Mouse (Mus musculus): Measurements from ENCODE around the gene Scn8a.

The Scn8a gene

DNA sequence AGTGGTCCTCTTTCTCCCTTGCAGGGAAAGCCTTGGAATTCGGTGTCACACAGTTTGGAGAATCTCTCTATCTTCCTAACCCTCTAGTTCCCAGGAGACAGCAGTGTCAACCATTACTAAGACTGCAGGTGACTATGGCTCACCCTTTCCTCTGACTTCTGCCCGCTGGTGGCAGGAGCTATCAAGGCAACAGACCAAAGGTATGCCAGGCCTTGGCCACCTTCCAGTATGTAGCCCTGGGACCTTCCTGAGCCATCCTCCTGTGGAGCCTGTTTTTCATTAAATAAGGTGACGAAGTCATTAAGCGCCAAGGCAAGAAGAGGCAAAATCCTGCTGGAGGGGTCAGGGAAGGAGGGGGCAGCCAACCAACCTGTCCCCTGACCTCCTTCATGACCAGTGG is 205.5 kb downstream of the Scn8a start:
- no peak for DNase-seq

DNA sequence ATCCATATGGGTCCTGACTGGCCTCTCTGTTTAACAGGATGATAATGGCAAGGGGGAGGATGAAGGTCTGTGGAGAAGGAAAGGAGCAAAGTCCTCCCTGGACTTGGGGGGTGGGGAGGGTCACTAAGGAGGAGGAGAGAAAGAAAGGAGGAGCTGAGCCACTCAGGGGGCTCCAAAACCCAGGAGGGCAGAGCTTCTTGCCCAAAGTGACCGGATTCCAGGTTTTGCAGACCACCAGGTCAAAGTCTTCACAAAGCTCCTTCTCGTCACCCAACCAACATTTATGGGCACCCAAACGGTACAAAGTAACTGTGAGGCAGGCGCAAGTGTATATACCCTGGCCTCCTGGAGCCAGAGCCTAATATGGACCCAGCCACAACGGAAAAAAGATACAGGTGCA is 206.0 kb downstream of the Scn8a start:
- DNase-seq: no peak

DNA sequence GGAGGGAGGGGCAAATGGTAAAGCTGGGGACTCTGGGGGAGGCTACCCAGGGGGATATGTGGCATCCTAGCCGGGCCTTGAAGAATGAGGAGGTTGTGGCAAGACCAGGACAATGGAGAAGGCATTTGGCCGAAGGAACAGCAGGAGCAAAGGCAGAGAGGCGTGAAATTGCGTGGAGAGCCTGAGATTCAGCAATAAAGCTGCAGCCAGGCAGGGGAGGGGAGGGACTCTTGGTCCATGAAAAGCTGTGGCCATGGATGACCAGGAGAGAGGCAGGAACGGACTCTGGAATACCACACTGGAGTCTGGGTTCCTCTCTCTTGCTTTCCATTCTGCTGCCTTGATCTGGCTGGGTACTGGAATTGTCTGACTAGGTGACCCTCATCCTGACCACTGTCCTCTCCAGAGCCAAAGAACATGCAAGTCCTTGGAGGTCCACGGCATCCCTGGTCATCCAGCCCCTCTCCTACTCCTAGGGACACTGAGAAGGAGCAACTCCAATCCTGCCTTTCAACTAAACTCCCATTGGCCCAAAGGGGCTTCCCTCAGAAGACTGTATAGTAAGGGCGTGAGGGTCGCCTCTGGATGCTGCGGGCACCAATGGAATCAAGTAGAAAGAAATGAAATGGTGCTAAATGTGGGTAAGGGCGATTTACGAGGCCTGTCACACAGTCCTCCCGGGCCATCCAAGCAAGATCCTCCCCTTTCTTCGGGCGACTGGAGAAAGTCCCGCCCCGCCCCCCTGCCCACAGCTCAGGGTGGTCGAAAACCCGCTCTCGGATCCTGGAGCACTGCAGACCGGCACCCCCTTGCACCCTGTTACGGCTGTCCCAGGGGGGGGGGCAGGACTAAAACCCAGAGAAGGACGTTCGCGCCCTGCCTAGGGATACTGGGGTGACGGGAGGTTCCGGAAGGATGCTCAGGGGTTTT is 206.7 kb downstream of the Scn8a start:
- DNase-seq: peak in 1 of 2 experiments; percentile 13

DNA sequence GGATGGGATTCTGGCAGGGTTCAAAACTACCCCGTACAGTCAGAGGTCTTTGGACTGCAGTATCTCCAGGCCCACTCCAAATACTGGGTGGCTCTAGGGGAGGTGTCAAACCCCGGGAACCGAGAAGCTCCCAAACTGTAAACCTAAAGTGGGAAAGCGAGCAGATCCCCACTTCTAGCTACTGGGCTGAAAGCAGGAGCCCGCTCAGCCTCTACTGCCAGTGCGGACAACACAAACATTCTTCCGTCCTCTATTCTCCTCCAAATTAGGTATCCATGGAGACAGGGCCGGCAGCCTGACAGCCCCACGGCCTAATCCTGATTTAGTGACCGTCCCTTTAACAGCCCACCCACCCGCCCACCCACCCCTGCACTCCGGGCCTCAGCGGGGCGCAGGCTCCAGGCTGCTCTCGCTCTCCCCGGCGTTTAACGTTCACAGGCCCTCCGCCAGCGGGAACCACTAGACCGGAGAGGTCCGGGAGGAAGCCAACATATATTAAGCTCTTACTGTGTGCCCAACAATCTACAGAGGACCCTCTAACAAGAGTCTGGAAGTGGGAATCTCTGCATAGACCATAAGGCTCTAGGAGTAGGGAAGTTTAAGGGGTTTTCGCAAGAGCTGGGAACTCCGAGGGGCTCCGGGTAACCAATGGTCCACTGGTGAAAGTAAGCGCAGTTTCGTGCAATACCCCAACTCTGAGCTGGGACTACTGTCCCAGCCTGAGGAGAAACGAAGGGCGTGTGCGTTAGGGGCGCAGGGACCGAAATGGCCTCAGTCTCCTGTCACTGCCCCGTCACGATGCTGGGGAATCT is 207.5 kb downstream of the Scn8a start:
- peak in 1 of 2 experiments; percentile 16 for DNase-seq

DNA sequence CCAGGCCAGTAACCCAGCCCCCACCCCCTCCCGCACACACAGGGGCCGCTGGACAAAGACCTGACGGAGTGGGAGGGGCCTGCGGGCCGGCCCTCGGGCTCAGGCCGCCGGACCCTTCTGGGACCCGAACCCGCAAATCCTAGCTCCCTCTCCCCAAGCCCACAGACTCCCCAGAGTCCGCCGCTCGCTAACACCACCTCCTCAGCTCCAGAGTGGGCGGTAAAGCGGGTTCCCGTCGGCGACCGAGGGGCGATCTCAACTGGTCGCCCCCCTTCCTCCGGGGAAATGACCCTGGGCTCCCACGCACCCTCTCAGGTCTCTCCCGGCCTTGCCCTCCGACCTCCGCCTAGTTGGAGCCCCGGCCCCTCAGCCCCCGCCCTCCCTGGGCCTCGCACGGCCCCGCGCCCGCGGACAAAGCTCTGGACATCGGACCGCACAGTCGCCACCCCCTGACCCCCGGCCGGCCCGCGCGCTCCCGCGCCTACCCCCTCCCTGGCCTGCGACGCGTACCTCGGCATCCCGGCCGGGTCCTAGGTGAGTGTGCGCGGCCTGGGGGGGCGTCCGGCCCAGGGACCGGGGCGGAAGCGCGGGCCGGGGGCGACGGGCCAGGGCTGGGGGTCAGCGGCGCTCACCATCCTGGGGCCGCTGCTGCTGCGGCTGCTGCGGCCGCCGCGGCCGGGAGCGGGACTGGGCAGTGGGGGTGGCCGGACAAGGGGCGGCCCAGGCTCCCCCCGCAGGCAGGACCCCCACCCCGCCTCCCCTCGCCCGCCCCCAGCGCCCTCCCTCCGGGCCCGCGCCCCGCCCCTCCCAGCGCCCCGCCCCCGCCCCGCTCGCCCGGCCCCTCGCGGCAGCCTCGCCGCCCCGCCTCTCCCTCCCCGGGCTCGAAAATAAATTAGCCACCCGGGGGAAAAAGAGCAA is 208.4 kb downstream of the Scn8a start, which contains the start of gene Fignl2:
Fignl2 (minus strand) TSS at position 755 of the 918 bp plus-strand sequence.
- DNase-seq: peak in 1 of 2 experiments; percentile 15

DNA sequence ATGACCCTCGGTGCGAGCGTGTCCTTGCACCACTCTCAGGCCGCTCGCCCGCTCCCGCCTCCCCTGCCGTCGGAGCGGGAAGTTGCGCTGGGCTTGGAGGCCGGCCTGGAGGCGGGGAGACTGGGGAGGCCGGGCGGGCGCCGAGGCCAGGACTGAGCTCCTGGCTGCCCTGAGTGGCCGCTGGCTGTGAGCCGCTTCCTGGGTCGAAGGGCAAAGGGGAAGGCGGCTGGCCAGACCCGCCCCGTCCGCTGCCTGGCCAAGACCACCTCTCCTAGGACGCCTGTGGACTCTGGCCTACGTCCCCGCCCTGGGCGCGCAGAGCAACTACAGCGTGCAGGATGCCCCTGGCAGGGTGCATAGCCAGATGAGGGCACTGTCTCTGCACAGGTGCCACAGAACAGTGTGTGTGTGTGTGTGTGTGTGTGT is 209.1 kb downstream of the Scn8a start:
- peak; percentile 46 to 54 for DNase-seq

DNA sequence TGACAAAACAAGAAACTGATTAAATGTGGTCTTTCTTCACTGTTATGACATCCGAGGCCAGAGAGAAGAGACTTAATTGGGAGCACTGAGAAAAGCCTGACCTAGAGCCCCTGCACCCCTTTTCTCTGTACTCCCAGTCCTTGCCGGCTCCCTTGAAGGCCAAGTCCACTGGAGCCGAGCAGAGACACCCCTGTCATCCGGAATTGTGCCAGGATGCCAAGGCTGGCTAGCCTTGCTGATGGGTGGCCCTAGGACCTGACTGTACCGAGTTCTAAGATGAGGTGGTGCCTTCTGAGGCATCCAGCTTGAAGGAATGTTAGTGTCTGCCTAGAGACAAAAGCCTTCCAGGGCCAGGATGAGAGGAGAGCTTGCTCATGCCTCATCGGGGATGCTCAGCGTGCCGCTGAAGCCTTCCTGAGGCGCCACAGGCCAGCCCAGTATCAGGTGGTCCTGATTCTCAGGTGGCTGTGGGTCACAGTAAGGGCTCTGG is 210.4 kb downstream of the Scn8a start:
- DNase-seq: no peak

DNA sequence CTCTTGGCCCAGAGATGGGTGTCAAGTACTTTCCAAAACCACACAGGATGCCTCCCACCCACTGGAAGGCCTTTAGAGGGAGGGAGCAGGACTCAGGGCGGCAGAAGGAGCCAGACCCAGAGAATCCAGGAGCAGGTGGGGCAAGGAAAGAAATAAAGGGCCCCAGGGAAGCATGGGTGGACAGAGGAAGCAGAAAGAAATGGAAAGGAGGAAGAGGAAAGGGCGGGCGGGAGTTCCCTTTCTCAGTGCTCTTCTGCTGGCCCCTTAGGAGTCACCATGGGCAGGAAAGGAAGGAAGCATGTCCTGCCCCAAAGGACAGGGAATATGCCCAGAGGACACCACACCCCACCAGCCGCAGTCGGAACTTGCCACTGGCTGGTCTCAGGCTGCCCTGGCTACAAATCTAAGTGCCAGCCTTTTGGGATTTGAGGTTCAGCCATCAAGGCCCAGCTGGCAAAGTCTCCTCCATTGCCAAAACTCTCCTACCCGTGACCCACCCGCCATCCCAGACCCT is 211.4 kb downstream of the Scn8a start:
- DNase-seq: no peak

DNA sequence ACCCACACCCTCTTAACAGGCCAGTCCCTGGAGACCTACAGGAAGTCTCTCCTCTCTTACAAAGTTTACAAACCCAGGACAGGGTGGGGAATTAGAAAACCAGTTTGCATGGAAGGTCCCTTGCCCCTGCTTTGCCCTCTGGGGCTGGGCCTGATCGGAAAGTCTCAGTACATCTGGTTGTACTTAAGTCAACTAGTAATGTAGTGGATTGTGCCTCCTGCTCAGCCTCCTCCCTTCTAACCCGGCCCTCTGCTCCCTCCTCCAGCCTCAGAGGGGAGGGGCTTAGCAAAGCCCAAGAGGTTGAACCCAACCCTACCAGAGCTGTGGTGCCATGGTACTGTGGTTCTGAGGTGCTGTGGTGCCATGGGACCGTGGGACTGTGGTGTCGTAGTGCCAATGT is 212.6 kb downstream of the Scn8a start:
- no peak for DNase-seq

DNA sequence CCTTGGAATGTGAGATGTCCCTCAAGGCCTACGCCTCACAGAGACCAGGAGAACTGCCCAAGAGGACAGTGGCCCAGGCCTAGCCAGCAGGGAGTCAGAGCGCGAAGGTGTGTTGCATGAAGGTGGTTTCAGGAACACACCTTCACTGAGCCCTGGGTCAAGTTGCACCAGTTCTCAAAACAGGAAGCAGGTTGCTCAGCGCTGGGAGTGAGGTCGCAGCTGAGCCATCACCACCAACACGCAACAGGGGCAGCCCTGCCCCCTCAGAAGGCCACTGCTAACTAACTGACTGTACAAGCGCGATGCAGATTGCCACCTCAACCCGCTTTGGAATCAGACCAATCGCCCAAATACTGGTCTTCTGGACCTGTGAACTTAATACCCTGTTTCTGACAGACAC is 214.8 kb downstream of the Scn8a start:
- no peak for DNase-seq

DNA sequence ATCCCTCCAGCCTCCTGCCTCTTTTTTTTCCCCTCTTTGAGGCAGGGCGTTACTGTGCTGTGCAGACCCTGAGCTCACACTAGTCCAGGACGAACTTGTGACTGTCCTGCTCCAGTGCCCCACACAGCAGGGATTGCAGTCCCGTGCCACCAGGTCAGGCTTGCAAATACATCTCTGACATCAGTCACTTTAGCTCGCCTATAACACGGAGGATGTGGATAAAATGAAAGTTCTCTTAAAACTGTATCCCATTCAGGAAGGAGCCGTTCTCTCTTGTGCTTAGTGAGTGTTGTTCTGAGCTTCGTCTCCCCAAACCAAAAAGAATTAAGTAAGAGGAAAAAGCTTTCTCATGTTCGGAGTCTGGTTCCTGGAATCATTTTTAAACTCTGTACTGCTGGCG is 216.8 kb downstream of the Scn8a start:
- no peak for DNase-seq

DNA sequence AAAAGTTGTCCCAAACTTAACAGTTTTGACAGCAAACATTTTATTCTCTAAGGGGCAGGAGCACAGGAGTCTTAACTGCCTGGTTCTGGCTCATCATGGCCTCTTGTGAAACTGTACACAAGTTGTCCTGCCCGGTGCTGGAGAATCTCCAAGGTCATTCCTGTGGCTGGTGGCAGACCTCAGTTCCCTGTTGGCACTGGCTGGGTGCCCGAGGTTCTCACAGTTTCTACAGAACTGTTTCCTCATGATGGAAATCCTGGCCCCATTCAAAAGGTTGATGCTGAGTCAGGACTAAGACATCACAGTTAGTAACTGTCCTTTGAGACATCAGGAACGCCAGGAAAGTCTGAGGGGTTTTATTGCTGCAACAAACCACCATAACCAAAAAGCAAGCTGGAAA is 217.3 kb downstream of the Scn8a start:
- DNase-seq: no peak

DNA sequence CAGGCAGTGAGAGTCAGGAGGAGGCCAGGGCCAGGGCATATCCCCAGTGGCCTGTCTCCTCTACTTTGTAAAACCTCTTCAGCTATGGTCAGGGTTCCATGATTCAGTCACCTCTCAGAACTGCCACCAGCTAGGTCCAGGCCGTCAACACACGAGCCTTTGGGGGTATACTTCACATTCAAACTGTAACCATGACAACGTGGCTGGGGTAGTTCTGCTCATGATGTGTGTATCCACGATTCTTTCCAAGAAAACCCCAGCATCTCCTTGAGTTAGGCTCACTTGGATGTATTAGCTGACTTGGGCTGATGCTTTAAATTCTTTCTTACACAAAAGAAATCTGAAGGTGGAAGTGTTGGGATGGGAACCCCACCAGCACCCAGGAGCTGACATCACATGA is 218.6 kb downstream of the Scn8a start:
- no peak for DNase-seq

DNA sequence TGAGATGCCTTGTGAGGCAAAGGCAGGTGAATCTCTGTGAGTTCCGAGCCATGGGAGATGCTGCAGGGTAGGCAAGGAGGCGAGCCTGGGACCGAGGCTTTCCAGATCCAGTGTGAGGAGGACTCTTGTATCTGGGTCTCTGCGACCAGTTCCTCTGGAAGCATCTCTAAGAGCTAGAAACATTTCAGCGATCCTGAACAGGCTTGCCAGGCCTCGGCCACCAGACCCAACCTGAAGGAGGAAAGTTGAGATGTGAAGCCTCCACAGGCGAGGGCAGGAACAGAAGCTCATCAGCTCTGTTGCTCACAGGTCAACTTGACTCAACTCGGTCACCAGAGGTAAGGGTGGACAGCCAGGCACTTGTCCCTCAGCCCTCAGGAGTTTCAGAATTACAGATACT is 221.9 kb downstream of the Scn8a start:
- no peak for DNase-seq

DNA sequence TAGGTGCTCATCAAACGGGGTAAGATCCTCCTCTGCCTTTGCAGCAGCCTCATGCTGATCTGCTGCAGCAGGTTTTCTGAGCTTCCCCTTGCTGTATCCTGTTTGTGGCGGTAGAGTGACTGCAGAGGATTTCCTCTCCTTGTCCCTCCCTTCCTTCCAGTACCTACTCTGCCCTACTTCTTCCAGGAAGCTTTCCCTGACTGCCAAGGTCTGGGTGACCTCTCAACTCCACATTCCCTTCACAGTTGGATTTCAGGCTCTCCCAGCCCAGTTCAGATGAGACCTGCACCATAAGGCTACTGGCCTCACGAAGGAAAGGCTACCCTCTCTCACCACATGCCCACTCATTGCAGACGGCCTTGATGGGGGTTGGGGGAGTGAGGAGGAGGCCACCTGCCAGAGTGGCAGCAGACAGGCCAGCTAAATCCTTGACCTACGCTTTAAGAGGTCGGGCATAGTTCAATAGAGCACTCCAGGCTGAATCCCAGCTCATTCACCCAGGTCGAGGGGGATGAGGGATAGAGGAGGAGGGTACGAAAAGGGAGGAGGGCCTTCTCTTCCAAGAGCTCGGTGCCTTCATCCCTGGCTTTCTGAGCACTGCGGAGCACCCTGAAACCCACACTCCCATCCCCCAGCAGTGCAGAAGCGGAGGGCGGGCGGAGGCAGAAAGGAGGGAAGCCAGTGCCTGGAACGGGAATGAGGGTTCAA is 222.6 kb downstream of the Scn8a start:
- DNase-seq: no peak

DNA sequence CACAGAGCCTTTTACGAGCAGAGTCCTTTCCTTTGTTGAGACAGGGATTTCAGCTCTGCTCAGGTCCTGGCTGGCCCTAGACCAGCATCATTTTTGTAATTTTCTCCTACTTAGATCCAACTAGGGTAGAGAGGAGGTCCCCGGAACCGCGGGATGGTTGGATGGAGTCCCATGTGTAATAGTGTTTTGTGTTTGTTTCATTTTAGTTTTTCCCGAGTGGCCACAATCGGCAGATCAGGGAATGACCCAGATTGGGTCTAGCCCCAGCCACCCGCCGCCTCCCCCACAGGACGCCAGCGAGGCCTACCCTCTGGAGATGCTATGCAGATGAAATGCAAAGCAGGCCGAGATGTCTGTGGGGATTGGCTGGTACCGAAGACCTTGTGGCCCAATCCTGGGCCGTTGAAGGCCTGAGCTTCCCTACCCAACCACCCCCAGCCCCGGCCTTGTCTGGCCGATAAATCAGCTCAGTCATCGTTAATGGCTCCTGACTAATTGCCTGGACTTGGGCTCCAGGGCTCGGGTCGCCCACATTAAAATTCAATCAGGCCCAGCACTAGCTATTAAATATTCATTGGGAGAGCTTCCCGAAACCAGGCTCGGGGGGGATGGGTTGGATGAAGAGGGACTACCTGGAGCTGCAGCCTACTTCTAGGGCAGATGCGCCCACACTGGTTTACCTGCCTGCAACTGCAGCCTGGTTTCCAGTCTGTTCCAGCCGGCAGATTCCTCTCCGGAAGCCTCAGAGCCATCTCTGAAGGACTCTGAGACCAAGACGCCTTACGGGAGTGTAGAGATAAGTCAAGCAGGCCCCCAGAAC is 223.4 kb downstream of the Scn8a start:
- DNase-seq: peak; percentile 33 to 50

DNA sequence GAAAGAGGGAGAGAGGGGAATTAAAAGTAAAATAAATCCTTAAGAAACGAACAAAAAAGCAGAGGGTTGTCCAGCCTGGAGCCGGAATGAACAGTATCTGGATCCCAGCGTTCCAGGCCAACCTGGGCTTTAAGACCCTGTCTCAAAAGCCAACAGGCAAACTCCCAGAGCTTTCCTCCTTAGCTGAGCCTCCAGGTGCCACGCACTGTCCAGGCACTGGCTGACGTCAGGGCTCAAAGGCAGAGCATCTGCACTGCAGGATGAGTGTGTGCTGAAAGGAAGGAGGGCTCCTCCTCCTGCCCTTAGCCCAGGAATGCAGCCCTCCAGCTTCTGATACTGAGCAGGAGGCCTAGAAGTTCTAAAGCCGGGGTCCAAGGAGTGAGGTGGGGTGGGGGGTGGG is 224.3 kb downstream of the Scn8a start:
- DNase-seq: no peak

DNA sequence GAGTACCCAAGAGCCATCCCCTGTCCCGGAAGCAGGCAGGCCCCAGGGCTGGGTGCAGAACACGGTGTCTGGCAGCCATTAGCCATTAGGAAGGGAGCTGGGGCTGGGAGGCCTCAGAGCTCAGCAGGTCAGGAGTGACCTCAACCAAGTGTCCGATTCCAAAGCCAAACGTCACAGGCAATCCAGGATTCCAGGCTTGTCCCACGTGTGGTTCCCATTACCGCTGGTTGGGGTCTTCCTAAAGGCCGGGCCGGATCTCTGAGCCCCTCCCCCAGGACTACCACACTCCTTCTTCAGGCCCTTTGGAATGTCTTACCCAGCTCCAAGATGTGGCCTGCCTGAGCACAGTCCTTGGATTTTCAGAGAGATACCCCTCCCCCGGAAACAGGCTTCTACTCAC is 225.3 kb downstream of the Scn8a start:
- DNase-seq: no peak

DNA sequence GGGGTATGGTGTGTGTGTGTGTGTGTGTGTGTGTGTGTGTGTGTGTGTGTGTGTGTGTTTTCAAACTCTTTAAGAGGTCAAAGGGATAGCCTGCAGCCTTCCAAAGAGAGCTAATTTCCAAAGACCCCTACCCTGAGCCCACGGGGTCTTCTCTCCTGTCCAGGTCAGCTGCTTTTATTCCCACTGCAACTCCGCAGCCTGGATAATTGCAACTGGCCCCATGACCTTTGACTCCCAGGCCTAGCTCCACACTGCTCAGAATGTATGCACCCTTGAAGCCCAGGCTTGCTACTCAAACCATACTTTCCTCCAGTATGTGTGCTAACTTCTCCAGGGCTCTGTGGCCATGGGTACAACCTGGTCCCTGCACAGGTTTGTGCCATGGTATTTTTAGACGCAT is 225.7 kb downstream of the Scn8a start:
- no peak for DNase-seq

Data from cerebellum, adult 18-20 months (tissue).